Mouse (Mus musculus): ENCODE measurements around the gene Ccdc43.

DNA sequence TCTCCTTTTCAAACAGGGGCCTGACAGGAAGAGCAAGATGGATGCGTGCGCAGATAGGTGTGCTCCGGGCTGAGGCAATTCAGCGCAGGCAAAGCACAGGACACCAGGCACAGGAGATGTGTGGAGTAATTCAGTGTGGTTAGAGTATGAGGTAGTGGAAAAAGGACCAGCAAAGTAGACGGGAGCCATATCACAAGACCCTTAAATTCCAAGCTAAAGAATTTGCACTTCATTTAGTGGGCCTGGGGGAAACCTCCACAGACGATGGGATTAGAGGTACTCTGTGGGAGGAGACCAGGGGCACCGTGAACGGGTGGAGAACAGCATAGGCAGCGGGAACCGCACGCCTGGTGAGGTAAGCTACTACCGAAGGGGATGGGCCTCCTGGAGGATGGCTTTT is 49.7 kb downstream of the Ccdc43 start:
- TF ChIP-seq CTCF (IDR thresholded peaks at IDR 0.05) (no peak), EP300 (IDR thresholded peaks at IDR 0.05) (no peak)
